Mouse (Mus musculus) liver (tissue): Measurements from ENCODE around the gene Eif1ad.
"Not testable (repeated sequence)": the region's sequence is repeated elsewhere in the genome, so short reads cannot be mapped to it uniquely, and the experiment has no call there.

ENCODE experiments used
- DNase-seq: peaks from one replicate; pipeline ENCODE4 v3.0.0-alpha.2; 2020; ENCODE audit warnings: mixed read lengths

Eif1ad gene

DNA sequence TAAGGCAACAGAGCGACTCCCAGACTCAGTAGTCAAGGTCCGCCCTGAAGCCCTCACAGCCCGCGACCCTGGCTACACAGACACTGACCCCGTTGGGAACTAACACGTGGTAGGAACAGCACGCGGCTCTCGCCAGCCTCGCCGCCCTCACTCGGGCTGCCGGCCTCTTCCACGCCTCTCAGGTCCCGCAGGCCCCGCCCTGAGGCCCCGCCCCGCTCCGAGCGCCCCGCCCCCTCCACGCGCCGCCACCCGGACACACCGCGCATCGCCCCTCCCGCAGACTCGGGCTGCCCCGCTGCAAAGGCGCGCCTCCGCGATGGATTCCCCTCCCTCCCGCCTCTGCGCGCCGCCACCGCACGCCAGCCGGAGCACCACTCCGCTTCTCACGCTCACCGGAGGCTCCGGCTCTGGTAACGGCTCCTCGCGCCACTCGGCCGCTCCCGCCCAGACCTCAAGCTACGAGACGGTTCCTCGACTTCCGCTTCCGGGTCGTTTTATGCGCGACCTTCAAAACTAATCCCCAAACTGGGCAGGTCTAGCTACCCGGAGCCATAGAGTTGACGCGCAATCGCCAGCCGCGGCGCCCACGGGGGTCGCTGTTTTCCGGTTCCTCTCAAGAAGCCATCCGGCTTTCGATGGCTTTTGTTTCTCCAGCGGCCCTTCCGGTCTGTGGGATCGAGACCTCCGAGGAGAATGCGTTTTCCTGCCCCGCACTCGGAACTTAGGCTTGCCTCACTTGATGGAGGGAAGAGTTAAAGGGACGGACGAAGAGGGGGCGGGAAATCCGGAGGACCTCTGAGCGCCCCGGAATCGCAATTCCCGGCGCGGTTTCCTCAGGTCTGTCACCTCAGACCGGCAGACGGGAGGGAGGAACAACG lies at the start of gene Eif1ad:
Eif1ad (plus strand) TSS at position 567 of the 878 bp plus-strand sequence.
- DNase-seq: peak; percentile 94

DNA sequence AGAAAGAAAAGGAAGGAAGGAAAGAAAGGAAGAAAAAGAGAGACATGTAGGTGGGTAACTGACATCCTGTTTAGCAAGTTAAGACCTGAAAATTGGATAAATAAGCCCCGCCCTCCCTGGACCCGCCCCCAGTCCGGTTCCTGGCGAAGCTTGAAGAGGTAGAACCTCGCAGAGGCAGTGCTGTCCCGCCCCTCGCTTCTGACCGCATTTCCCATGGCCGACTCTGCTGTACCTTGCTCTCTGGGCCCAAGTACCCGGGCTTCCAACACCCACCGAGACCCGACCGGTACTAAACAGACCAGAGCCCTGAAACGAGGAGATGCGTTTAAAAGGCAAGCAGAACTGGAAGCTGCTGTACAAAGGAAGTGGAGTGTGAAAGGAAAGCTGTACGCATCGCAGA lies 42.7 kb upstream of the Eif1ad start:
- no peak for DNase-seq

DNA sequence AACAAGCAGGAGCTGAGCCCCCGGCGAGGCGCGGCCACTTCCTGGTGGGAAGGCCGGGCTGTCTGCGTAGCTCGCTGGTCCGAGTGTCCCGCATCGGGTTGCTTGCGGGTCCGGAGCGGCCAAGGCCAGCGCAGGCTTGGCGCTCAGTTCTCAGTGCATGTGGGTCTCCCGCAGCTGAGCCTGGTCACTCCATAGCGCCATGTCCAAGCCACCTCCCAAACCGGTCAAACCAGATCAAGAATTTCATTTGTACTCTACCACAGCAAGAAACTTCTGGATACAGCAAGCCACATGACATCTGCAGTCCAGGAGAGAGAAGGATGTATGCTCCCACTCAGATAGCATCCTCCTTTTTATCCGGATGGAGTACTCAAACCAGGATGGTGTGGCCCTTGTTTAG lies 38.6 kb upstream of the Eif1ad start:
- no peak for DNase-seq

DNA sequence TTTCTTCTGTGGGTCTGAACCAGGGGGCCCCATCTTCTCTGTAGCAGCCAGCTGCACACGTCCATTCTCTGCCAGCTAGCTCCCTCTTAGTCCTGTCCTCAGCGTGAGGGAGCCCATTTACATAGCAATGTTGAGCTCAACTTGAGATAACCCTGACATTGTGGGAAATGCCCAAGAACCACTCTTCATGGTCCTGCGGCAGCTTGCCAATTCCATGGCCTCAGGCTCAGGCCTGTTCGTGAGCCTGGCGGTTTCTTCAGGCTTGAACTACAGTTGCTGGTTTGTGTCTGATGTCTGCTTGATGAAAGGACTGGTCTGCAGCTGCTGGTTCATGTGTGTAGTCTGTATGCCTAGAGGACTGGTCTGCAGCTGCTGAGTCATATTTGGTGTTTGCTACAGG lies 31.8 kb upstream of the Eif1ad start:
- DNase-seq: no peak

DNA sequence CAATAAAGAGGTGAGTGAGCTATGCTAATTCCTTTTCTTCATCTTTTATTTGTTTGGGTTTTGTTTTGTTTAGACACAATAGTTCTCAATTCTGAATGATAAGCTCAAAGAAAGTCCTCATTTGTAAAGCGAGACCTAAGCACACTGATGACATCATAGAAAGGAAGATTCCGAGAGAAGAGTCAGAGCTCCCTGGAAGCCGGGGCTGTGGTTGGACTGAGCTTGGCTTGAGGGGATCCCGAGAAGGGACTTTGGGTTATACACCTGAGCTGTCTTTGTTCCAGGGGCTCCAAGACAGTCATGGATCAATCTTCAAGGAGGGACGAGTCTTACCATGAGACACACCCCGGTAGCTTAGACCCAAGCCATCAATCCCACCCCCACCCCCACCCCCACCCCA lies 31.1 kb upstream of the Eif1ad start, which contains the start of gene Catsper1:
Catsper1 (plus strand) TSS at position 301 of the 400 bp plus-strand sequence.
- DNase-seq: no peak

DNA sequence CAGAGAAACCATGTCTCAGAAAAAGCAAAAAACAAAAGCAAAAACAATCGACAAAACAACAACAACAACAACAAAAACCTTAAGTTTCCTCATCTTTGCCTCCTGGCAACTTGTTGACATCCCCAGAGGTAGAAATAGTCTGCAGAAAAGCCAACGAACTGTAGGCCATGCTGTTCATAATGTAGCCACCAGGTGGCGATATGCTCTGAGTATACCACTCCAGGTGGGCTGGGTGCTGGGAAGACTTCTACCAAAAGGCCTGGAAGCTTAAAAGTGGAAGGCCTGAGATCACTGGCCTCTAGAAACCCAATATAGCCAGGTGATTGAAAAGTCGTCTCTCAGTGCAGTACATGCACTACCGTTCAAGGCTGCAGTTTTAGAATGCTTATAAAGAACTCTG lies 28.6 kb upstream of the Eif1ad start:
- peak; percentile 77 for DNase-seq

DNA sequence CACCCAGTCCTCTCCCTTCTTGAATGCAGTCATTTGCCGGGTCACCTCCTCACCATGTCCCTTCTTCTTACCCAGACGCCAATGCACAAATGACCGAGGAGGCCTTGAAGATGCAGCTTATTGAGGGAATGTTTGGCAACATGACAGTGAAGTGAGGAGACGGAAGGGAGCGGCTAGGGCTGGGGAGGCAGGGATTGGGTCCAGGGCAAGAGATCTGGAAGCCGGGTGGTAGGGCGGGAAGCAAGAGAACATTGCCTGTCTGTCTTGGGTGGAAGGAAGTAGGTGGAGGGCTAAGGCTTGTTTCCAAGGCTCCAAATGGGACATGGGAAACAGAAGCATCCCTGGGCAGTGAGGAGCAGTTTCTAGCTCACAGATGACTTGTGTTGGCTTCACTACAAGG lies 25.2 kb upstream of the Eif1ad start:
- DNase-seq: no peak

DNA sequence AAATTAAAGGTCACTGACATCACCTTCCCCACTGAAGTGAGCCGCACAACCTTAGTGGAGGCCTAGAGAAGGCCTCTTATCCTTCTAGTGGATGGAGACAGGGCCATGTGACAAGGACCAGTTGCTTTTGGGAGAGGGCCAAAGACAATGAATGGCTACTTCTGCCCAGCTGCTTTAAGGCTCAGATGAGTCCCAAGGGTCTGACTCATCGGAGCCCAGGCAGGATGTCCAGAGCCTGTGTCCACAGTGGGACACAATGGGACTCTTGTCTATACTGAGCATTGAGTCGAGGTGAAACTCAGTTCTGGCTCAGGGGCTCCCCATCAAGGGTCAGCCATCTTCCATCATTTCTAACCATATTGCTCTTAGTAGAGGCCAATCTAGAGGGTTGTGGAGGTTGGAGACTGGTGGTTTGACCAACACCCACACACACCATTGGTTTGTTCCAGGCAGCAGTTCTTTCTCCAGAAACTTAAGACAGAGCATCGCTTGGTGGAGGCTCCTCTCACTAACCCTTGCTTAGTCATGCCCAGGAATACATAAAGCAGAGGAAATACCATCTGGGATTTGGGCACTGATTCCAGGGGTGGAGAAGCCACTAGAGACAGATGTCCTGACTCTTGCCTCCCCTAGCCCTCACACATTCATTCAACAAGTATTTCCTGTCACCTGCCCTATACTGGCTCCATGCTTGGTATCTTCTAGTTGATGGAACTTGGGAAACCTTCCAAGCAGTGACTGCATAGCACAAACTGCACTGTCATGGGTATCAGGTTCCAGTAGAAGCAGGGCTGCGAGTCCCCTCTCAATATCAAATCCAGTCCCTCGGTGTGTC lies 21.0 kb upstream of the Eif1ad start:
- DNase-seq: no peak

DNA sequence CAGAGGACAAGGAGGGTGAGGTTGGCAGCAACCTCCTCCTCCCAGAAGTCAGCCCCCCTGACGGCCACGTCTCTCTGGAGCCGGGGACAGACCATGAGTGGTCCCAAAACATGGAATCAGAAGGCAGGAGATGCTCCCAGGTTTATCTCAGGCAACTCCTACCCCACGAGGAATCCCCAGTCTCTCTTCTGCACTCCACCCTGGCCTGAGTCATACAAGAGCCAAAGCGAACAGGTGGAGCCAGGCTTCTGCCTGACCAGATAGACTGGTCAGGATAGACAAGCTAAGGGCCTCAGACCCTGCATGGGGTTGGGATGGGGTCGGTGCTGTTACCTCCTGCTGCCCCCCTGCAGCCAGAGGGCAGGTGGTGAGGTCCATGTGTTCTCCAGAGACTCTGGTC lies 18.5 kb upstream of the Eif1ad start:
- no peak for DNase-seq

DNA sequence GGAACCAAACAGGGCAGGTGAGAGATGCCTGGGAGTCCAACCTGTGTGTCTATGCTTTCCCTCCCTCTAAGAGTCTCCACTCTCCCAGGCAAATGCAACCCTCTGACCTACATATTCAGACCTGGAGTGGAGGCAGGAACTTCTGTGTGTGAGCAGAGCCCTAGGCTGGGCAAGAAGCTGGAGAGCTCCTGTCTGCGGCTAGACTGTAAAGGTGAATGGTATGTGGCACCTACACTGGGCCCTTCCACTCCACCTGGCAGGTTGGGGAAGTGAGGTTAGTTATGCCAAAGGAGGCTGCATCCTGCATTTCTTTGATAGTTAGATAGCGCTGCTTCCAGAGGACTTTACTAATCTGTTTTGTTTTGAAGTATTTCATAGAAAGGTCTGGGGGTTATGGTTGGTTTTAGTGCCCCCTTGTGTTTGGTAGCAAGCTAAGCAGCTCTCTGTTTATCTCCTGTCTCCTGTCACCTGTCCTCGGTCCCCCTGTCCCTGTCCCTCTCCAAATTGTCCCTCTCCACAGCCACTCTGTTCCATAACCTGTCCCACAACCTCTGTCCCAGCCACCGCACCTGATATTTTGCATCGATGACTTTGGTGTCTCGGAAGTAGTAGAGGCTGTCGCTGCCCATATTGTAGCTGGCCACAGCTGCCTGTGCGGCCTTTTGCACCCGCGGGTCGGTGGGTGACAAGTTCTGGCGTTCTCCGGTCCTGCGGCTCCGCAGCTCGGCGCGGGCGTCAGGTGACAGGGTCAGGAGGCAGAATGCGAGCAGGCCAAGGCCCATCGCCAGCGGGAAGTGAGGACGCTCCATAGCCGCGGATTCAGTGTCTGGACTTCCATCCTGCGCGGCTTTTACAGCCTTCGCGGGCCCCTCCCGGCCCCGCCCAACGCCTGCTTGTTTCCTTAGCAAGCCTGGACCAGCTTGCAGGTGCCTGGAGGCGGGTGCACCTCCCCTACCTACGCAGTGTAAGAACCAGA lies 17.7 kb upstream of the Eif1ad start:
- DNase-seq: peak; percentile 10

DNA sequence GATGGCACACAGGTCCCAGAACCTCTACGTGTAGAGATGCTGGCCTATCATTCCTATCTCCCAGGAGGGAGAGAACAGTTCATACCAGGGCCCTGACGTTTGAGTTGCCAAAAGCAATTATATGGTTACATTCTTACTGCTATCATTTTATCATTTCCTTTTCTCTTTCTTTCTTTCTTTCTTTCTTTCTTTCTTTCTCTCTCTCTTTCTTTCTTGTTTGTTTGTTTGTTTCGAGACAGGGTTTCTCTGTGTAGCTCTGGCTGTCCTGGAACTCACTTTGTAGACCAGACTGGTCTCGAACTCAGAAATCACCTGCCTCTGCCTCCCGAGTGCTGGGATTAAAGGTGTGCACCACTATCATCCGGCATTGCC lies 17.1 kb upstream of the Eif1ad start, which contains the start of gene Cst6:
Cst6 (minus strand) TSS at position 73 of the 372 bp plus-strand sequence.
- DNase-seq: not testable (repeated sequence)

DNA sequence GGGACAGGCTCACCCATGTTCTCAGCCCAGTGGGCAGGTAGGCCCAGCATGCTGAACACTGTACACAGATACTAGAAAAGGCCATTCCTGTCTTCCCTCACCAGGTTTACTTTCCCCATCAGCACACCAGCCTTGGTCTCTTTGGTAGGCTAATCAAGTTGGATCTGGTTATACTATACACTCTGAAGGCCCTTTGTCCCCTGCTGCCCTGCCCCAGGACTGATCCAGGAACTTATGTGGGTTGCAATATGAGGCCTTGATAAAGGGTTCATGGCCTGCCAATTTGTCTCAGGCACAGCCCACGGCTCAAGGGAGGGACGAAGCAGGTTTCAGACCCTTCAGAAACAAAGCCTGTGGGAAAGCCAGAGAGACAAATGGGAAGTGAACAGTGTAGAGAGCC lies 12.9 kb upstream of the Eif1ad start:
- DNase-seq: no peak

DNA sequence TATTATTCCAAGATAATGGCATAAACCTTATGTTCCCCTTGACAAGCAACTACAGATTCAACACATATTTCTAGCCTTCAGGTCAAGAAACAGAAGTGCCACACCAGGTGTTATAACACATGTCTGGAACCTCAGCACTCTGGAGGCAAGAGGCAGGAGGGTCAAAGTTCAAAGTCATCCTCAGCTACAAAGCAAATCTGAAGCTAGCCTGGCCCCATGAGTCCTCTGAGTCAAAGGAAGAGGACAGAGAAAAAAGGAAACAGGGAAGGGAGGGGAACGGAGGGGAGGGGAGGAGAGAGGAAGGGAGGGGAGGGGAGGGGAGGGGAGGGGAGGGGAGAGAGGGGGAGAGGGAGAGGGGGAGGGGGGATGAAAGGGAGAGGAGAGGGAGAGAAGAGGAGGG lies 10.5 kb upstream of the Eif1ad start:
- no peak for DNase-seq

DNA sequence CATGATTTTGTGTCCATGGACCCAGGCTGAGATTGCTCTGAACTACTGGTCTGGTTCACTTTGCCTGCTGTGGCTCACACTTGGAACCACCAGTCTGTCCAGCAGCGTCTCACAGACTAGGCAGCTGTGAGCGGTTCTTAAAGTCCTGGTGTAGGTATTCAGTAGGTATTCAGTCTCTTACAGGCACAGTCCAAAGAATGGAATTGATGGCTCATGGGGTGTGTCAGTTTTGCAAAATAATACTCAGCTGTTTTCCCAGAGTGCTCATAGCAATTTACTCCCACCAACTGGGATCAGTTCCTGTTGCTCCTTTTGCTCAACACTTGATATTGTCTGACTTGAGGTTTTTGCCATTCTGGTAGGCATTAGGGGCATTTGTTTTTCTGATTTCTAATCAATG lies 4.4 kb upstream of the Eif1ad start:
- DNase-seq: no peak

DNA sequence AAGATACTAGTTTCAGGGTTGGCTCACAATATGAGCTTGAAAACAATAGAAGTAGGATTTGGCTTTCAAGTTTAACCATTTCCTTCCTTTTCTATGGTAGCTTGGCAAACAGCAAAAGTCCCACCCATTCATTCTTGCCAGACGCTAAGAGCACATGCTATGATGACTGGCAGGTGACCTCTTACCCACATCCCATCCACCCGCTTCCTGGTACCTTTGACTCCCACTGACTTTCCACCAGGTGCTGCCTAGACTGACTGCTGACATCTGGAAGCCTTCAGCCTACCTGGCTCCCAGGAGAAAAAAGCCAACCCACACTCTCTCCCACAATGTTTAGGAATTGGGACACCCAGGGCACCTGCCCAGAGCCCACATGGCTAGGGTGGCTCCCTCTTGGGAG lies 2.4 kb upstream of the Eif1ad start:
- DNase-seq: no peak

DNA sequence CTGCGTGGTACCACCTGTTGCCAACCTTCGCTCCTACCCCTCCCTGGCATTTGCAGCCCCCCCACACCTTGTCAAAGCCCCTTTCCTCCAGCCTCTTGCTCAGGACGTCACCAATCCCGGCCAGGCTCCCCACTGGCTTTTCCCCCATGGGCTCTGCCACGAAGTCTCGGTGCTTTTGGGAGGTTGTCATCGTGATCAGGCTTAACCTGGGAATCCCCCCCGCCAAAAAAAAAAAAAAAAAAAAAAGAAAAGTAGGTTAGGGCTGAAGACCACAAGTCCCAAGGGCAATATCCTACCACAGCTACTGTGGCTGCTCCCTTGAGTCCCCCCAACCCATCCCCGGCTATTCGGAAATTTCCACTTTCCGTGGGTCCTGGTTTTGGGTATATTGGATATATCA lies 790 bp upstream of the Eif1ad start:
- no peak for DNase-seq

DNA sequence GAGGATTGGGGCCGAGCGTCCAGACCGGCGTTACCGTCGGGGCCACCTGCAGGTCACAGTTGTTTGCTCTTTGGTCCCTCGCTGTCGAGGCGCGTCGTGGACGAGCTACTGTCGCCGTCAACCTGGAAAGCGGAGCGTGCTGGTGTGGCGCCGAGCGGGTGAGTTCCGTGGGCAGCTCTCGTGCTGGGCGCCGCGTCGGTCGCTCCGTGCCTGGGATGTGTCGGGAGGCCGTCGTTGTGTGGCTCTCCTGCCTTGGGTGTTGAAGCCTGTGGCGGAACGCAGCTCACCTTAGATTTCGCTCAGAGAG lies 465 bp downstream of the Eif1ad start, which contains the start of gene Banf1:
Banf1 (minus strand) TSS at position 116 of the 307 bp plus-strand sequence.
- no peak for DNase-seq

DNA sequence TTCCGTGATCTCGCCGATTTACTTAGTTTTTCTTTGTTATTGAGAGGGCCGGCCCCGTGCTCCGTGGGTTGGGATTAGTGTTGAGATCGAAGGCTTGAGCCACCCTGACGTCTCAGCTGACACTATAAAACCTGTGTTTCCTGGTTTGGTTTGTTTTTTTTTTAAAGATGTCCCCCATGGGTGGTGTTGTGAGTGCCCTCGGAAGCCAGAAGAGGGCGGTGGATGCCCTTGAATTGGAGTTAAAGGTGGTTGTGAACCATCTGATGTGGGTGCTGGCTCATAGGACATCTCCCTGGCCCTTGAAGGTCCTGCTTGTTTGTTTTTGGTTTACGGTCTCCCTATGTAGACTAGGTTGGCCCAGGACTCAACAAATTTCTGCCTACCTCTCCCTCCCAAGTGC lies 914 bp downstream of the Eif1ad start:
- DNase-seq: no peak

DNA sequence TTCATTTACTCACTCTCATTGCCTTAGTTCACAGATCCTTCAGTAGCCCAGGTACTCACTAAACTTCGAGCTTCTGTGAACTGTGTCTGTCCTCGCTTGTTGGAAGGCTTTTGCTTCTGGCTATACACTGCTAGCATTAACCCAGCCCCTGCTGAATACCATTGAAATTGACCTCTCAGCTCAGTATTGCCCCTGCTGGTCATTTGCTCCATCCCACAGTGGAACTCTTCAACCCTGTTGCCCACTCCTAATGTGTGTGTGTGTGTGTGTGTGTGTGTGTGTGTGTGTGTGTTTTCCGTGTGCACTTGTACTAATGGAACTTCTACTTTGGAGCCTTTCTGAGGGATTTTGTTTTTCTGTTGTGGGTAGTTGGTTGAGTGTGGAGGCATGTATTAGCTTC lies 4.4 kb downstream of the Eif1ad start:
- no peak for DNase-seq

DNA sequence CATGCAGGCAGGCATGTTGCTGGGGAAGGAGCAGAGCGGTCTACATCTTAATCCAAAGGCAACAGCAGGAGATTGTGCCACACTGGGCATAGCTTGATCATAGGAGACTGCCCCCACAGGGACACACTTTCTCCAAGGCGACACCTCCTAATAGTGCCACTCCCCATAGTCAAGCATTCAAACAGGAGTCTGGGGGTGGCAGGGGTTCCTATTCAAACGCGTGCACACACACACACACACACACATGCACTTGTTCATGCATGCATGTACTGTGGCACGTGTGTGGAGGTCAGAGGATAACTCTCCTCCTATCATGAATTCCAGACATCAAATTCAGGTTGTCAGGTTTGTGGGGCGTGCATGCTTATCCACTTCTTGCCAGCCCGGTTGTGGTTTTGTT lies 6.2 kb downstream of the Eif1ad start:
- no peak for DNase-seq

DNA sequence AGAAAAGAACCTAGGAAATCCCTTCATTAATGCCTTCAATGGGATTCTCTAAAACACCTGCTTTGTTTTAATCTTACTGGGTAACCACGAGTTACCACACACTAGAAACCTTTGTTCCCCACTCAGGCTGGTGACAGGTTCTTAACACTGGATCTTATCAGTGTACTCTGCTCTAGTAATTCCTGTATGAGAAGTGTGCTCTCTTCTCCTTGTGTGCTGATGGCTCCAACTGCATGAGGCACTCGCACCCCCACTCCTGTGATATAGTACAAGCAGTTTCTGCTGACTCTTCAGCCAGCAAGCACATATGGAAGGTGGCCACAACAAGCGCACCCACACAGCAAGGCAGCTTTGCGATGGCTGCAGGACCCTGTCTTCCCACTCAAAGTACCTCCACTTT lies 7.6 kb downstream of the Eif1ad start:
- no peak for DNase-seq

DNA sequence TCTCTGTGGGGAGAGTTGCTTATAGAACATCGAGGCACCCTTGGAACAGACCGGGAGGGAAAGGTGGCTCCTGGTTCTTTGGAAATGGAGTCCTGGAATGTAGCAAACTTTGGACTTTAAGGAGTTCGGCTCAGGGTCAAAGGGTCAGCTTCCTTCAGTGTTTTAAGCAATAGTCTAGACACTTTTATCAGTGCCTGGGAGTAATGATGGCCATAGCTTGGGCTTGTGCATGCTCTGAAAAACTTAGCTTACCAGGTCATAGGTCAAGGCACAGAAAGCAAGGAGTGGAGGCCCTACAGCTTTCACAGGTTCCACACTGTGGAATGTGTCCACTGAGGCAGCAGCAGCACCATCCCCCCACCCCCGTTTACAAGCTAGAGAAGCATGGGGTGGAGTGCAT lies 8.2 kb downstream of the Eif1ad start:
- DNase-seq: no peak

DNA sequence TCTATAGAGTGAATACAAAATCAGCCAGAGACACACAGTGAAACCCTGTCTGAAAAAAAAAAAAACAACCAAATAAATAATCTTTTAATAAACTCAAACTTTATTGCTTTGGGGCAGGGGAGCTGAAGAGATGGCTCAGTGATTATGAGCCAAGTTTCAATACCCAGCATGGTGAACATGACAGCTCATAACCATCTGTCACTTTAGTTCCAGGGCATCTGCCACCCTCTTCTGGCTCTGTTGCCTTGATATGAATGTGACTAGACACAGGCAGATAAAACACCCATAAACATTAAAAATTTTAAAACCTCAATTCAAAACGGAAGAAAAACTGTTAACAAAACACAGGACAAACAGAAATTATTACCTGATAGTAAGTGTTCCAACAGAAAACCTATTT lies 10.9 kb downstream of the Eif1ad start:
- no peak for DNase-seq
